Mouse (Mus musculus) intestine, postnatal 0 days (tissue): ENCODE measurements around the gene Itga3. TPM values are rescaled to one million over a fixed set of nuclear protein-coding genes. Genes with fewer than 3 reads are reported as not detected.

Experiments used
- ATAC-seq: fragments of 200-750 bp; cut with Nextera tagmentation; 2 replicates; pipeline ENCODE4 v1.8.0; 2017; ENCODE audit warnings: mild to moderate bottlenecking, moderate TSS enrichment, moderate library complexity
- H3K27ac ChIP-seq: fragments of 300-500 bp; sonication (generic); 2 replicates; pipeline ENCODE4 v1.5.1; 2014; ENCODE audit warnings: mild to moderate bottlenecking, low read depth, low read length, moderate library complexity
- H3K27me3 ChIP-seq: fragments of 300-500 bp; sonication (generic); replicated peaks from 2 replicates; pipeline ENCODE4 v1.6.1; 2014; ENCODE audit warnings: low read length, mixed read lengths; ENCODE audit not compliant: control insufficient read depth, insufficient read depth
- H3K36me3 ChIP-seq: fragments of 300-500 bp; sonication (generic); 2 replicates; pipeline ENCODE4 v1.6.1; 2014; ENCODE audit warnings: mild to moderate bottlenecking, moderate library complexity; ENCODE audit not compliant: control insufficient read depth, insufficient read depth
- H3K4me1 ChIP-seq: fragments of 300-500 bp; sonication (generic); replicated peaks from 2 replicates; pipeline ENCODE4 v1.6.1; 2014; ENCODE audit warnings: antibody characterized with exemption, low read length, mixed read lengths; ENCODE audit not compliant: control insufficient read depth, insufficient read depth
- H3K4me2 ChIP-seq: fragments of 300-500 bp; sonication (generic); replicated peaks from 2 replicates; pipeline ENCODE4 v1.6.1; 2014; ENCODE audit warnings: low read depth, mild to moderate bottlenecking, moderate library complexity
- H3K4me3 ChIP-seq: fragments of 300-500 bp; sonication (generic); 2 replicates; pipeline ENCODE4 v1.5.1; 2014; ENCODE audit warnings: low read depth, low read length
- H3K9ac ChIP-seq: fragments of 300-500 bp; sonication (generic); 2 replicates; pipeline ENCODE4 v1.6.1; 2014; ENCODE audit warnings: mild to moderate bottlenecking, low read depth, low read length
- H3K9me3 ChIP-seq: fragments of 300-500 bp; sonication (generic); 2 replicates; pipeline ENCODE4 v1.6.1; 2016; ENCODE audit warnings: mixed run types; ENCODE audit not compliant: control insufficient read depth
- CTCF ChIP-seq: sonication (generic); IDR thresholded peaks from 2 replicates; pipeline ENCODE4 v1.5.1; 2016; ENCODE audit warnings: low read depth, mild to moderate bottlenecking, control low read depth, antibody characterized with exemption, moderate library complexity
- WGBS: fragments of 180-500 bp; shearing (Covaris S2); extraction: QIAGEN DNeasy Blood & Tissue Kit; methylation state at CpG from one replicate; pipeline ENCODE4 v1.1.7; 2014; 5-methylcytosine and 5-hydroxymethylcytosine counted together
- polyA plus RNA-seq: library from polyadenylated mRNA; unstranded; fragments of >200 nt; fragmentation: Nextera tagmentation; extraction: Ambion mirVana; gene quantifications from 2 replicates; pipeline ENCODE4 v1.2.1, GENCODE M21; 2015

Itga3 gene
- polyA plus RNA-seq, 1 experiment from 2014 or later: 51.3 TPM

GRCm38 (mm10) chr11:95024439-95025184 lies 52.0 kb downstream of the Itga3 start:
- Histone ChIP-seq H3K27ac (no peak overlapping the region), H3K4me1 (no peaks in the 10 kb centered on the region), H3K36me3 (peaks cover 50% of the 10 kb centered on the region), H3K27me3 (no peaks in the 10 kb centered on the region), H3K4me3 (no peak overlapping the region), H3K9ac (no peak overlapping the region), H3K9me3 (no peaks in the 10 kb centered on the region), H3K4me2 (no peak overlapping the region)
- no peak for ATAC-seq
- TF ChIP-seq CTCF: no peak
- 80% methylated on average over 29 of the region's 29 CpGs for WGBS

GRCm38 (mm10) chr11:95023481-95023880 lies 53.1 kb downstream of the Itga3 start:
- no peak overlapping the region for H3K4me2 ChIP-seq
- no peak overlapping the region for H3K9ac ChIP-seq
- peaks cover 39% of the 10 kb centered on the region for H3K36me3 ChIP-seq
- no peaks in the 10 kb centered on the region for H3K9me3 ChIP-seq
- no peak overlapping the region for H3K4me3 ChIP-seq
- whole genome bisulfite sequencing: 92% methylated on average over 9 of the region's 9 CpGs
- H3K4me1 ChIP-seq: no peaks in the 10 kb centered on the region
- H3K27me3 ChIP-seq: no peaks in the 10 kb centered on the region
- TF ChIP-seq CTCF: no peak
- no peak for ATAC-seq
- H3K27ac ChIP-seq: no peak overlapping the region

- Histone ChIP-seq H3K4me1 (no peaks in the 10 kb centered on the region), H3K27me3 (no peaks in the 10 kb centered on the region), H3K36me3 (peaks cover 35% of the 10 kb centered on the region), H3K4me3 (no peak overlapping the region), H3K27ac (no peak overlapping the region; the same call in 1 of the 2 replicates), H3K9me3 (no peaks in the 10 kb centered on the region), H3K4me2 (no peak overlapping the region), H3K9ac (no peak overlapping the region)
- peak; percentile 61 for TF ChIP-seq CTCF
- WGBS: 80% methylated on average over 10 of the region's 10 CpGs
- ATAC-seq: no peak
These were observed 54.2 kb downstream of the Itga3 start for GRCm38 (mm10) chr11:95022237-95022992.

- no peak for TF ChIP-seq CTCF
- no peak overlapping the region for H3K4me3 ChIP-seq
- H3K4me2 ChIP-seq: no peak overlapping the region
- no peak overlapping the region for H3K27ac ChIP-seq
- WGBS: 65% methylated on average over 3 of the region's 3 CpGs
- H3K36me3 ChIP-seq: no peaks in the 10 kb centered on the region
- H3K27me3 ChIP-seq: 0 out of 2 replicates have a peak, but pooled peaks cover under 1% of the 10 kb centered on the region
- no peaks in the 10 kb centered on the region for H3K4me1 ChIP-seq
- no peak overlapping the region for H3K9ac ChIP-seq
- ATAC-seq: no peak
- no peaks in the 10 kb centered on the region for H3K9me3 ChIP-seq
These were observed 61.1 kb downstream of the Itga3 start for GRCm38 (mm10) chr11:95015484-95015883.

GRCm38 (mm10) chr11:95012487-95012886 lies 64.1 kb downstream of the Itga3 start:
- no peak overlapping the region for H3K4me2 ChIP-seq
- H3K4me3 ChIP-seq: no peak overlapping the region
- H3K27me3 ChIP-seq: 0 out of 2 replicates have a peak, but pooled peaks cover 4% of the 10 kb centered on the region
- no peak overlapping the region for H3K9ac ChIP-seq
- H3K9me3 ChIP-seq: no peaks in the 10 kb centered on the region
- no peak for TF ChIP-seq CTCF
- 51% methylated on average over 3 of the region's 3 CpGs for WGBS
- no peak overlapping the region for H3K27ac ChIP-seq
- H3K4me1 ChIP-seq: peaks cover 3% of the 10 kb centered on the region; the same call in 1 of the 2 replicates
- no peaks in the 10 kb centered on the region for H3K36me3 ChIP-seq
- ATAC-seq: no peak

GRCm38 (mm10) chr11:95012075-95012474 lies 64.5 kb downstream of the Itga3 start:
- WGBS: 49% methylated on average over 3 of the region's 3 CpGs
- no peak for TF ChIP-seq CTCF
- H3K4me3 ChIP-seq: no peak overlapping the region
- ATAC-seq: no peak
- peaks cover 6% of the 10 kb centered on the region for H3K4me1 ChIP-seq
- no peaks in the 10 kb centered on the region for H3K36me3 ChIP-seq
- H3K27ac ChIP-seq: no peak overlapping the region
- no peaks in the 10 kb centered on the region for H3K9me3 ChIP-seq
- H3K9ac ChIP-seq: no peak overlapping the region
- 0 out of 2 replicates have a peak, but pooled peaks cover 4% of the 10 kb centered on the region for H3K27me3 ChIP-seq
- H3K4me2 ChIP-seq: no peak overlapping the region
